Comparison of ENCODE assay signal across 7 mouse cellular contexts in genomic region chr2:173789945-173790804, GRCm38 (mm10). TPM values are rescaled to one million over a fixed set of nuclear protein-coding genes. Genes with fewer than 3 reads are reported as not detected.
DNase-seq lines count a peak whose midpoint lies in the region; ATAC-seq and TF ChIP-seq lines count a peak whose summit lies in the region.

No protein-coding gene starts in this region.

- H3K27me3 ChIP-seq in lung, postnatal 0 days (replicated peaks; ENCODE audit: insufficient read depth, low read length), result no peaks in the 10 kb centered on the region

- H3K4me3 ChIP-seq in lung, postnatal 0 days (ENCODE audit: low read depth, low read length), result no peak overlapping the region

- H3K27ac ChIP-seq in lung, postnatal 0 days (ENCODE audit: low read length), result peak overlapping the region; percentile 57; the same call in 1 of the 2 replicates

- ATAC-seq in lung, postnatal 0 days, result peak; percentile 88

- peaks cover 4% of the 10 kb centered on the region; the same call in 1 of the 2 replicates for H3K4me1 ChIP-seq in lung, postnatal 0 days (ENCODE audit: insufficient read depth, low read depth, low read length)

- H3K9me3 ChIP-seq in lung, postnatal 0 days (ENCODE audit: low read length), result no peaks in the 10 kb centered on the region

- no peak overlapping the region for H3K9ac ChIP-seq in lung, postnatal 0 days (replicated peaks; ENCODE audit: low read depth)

- TF ChIP-seq CTCF in lung, postnatal 0 days (IDR thresholded peaks at IDR 0.05), result peak; percentile 36

- no peak for TF ChIP-seq EP300 in lung, postnatal 0 days (IDR thresholded peaks at IDR 0.05)

- intact Hi-C loops in left cerebral cortex, postnatal 14 days (cut with DNase I), result loop anchor here (10.0 kb wide), 1 partner anchor 205 kb away; no protein-coding TSS in a partner anchor

- H3K36me3 ChIP-seq in lung, postnatal 0 days (ENCODE audit: insufficient read depth, low read length), result no peaks in the 10 kb centered on the region

- DNase-seq in adrenal gland, adult 2 months, result peak; percentile 92
- peak; percentile 61 for DNase-seq in embryo, embryonic 11 days
- peak; percentile 47 for DNase-seq in heart, adult 8-10 months (ENCODE audit: low spot score)
- peak; percentile 52 for DNase-seq in kidney, adult 18-20 months
- peak; percentile 61 for DNase-seq in lung, postnatal 0 days (ENCODE audit: low spot score)
- peak; percentile 38 to 66 for DNase-seq in urinary bladder, postnatal 36 days (ENCODE audit: low spot score in 2 of 2)
- DNase-seq in left cerebral cortex, postnatal 14 days (ENCODE audit: low spot score in 2 of 2), result no peak

- 17% methylated on average over 22 of the region's 23 CpGs for WGBS in lung, postnatal 0 days

- H3K4me2 ChIP-seq in lung, postnatal 0 days (replicated peaks; ENCODE audit: low read depth, low read length), result peak overlapping the region; percentile 33; the same call in 1 of the 2 replicates

RNA-seq across cellular contexts. Expression of gene Vapb, which starts 52.9 kb away (rescaled TPM):
- 100 to 1,000 TPM; 173 to 209 TPM for total RNA-seq in adrenal gland, adult 2 months (2021)
- 13.1 and 17.3 TPM in 2 replicates for polyA plus RNA-seq in adrenal gland, adult 2 months (2012; rRNA removed)
- total RNA-seq in heart, adult 8-10 months (2022), result 100 to 1,000 TPM; 111 to 126 (median 118) TPM
- 12.4 and 12.9 TPM in 2 replicates for polyA plus RNA-seq in lung, postnatal 0 days (2015; fragmentation: Nextera tagmentation; extraction: Ambion mirVana)
- 100 to 1,000 TPM; 103 to 124 TPM for total RNA-seq in left cerebral cortex, postnatal 14 days (2021)

Comparison
In these comparisons a context has a peak if more than half of its experiments do, and no peak if none do; other contexts are left out.
1. DNase-seq: peak in adrenal gland, adult 2 months (single experiment), embryo, embryonic 11 days (single experiment), heart, adult 8-10 months (single experiment), kidney, adult 18-20 months (single experiment), lung, postnatal 0 days (single experiment) and urinary bladder, postnatal 36 days (2 of 2); none in left cerebral cortex, postnatal 14 days (0 of 2).